Mouse (Mus musculus) heart, adult 2 months (tissue): ENCODE measurements around the gene Tnrc6a.

Experiments used
- CTCF ChIP-seq: fragments of 200-600 bp; IDR thresholded peaks from 2 replicates; pipeline ENCODE4 v1.8.1; 2022; ENCODE audit warnings: antibody characterized with exemption, mild to moderate bottlenecking, moderate library complexity
- EP300 ChIP-seq: fragments of 200-500 bp; IDR thresholded peaks from 2 replicates; pipeline ENCODE4 v1.6.1; 2011; ENCODE audit warnings: low read depth, low read length, control low read depth; ENCODE audit not compliant: insufficient read depth

DNA sequence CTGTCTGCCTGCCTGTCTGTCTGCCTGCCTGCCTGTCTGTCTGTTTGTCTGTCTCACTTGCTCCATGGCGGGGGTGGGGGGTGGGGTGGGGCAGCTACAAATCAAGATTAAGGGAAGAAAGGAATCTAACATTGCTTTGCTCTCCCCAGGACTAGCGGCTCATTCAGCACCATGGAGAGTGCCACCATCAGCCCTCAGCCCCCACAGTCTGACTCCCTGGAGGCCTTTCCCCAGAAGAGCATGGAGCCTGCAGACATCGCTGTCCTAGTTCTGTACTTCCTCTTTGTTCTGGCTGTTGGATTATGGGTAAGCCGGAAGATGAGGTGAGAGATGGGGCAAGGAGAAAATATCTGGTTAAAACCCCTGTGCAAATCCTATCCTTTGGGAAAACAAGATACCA lies 111.8 kb downstream of the Tnrc6a start:
- TF ChIP-seq EP300 (no peak), CTCF (no peak)
